Mouse (Mus musculus): ENCODE measurements around the gene Nrp1.
A peak's percentile ranks its signal among the peaks of the same experiment; 100 is the strongest.

The Nrp1 gene

GRCm38 (mm10) chr8:128358406-128358755 is at the start of gene Nrp1:
TSS of gene Nrp1 (plus strand) at chr8:128358604.
- DNase-seq = peak in 1 of 2 experiments; percentile 47

DNA sequence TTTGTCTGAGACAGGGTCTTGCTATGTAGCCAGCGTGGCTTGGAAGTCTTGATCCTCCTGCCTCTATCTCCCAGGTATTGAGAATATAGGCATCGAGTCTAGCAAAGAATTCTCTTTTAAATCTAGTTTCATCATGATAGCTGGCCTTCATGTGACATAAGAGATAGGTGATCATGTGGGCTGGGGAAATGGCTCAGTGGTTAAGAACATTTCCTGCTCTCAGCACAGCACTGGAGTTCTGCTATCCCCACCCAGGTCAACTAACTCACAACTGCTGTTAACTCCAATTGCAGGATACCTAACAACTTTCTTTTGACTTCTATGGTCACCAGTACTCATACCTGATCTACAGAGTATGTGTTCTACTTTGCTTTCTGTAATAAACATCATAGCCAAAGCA is 37.6 kb upstream of the Nrp1 start:
- no peak for DNase-seq

GRCm38 (mm10) chr8:128327281-128327680 is 31.1 kb upstream of the Nrp1 start:
- no peak for DNase-seq

DNA sequence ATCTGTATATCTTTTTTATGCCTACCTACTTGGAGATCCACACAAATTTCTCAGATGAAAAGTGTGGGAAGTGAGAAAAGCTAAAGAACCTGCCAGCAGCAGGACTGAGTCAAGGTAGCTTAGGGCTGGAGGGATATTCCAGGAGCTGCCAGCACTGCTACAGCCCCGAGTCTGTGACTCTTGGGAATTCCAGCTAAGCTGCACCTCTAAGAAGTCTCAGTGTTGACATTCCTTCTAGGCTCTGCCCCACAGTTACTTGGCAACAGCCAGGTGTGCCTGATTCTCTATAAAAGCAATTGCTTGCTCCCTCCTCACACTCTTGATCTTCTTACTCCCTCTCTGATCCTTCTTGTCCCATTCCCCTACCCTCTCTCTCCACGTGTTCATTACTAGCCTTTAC is 30.5 kb upstream of the Nrp1 start:
- no peak for DNase-seq

DNA sequence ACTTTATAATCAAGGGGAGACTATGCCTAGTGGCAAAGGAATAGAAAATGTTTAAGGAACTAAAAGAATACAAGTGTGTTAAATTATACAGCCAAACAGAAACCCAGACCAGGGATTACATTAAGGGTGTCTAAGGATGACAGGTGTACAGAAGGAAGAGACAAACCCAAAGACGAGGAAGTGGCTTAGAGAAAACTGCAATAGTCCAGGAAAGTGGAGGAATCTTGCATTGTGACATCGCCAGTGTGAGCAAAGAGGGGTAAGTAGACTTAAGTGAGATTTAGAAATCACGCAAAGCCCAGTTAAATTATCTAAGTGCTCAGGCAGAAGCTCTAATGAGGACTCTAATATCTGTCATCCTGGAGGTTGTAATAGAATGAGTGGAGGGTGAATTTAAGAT is 28.9 kb upstream of the Nrp1 start:
- no peak for DNase-seq

GRCm38 (mm10) chr8:128335976-128336375 is 22.4 kb upstream of the Nrp1 start:
- no peak for DNase-seq

- no peak for DNase-seq
Observed at GRCm38 (mm10) chr8:128338951-128339350, 19.5 kb upstream of the Nrp1 start.

GRCm38 (mm10) chr8:128339521-128339920 is 18.9 kb upstream of the Nrp1 start:
- DNase-seq = no peak

- no peak for DNase-seq
Observed at GRCm38 (mm10) chr8:128350405-128350804, 8.0 kb upstream of the Nrp1 start.

GRCm38 (mm10) chr8:128351211-128351610 is 7.2 kb upstream of the Nrp1 start:
- no peak for DNase-seq

DNA sequence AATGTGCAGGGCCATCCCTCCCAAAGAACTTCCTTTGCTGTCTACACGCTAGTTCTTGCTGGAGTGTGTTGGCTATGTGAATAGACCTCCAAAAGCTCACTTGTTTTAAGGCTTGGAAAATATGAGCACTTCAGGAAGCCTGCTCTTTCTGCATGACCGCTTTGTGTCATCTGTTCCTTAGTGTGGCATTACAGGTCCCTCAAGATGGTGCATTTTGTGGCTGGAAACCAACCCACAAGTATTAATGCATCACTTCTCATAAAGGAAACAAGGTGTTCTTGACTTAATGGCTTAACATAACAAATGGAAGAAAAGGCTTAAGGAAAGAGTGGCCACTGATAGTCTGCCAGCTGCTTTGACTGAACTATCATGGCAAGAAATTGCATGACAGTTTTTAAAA is 5.6 kb upstream of the Nrp1 start:
- no peak for DNase-seq

DNA sequence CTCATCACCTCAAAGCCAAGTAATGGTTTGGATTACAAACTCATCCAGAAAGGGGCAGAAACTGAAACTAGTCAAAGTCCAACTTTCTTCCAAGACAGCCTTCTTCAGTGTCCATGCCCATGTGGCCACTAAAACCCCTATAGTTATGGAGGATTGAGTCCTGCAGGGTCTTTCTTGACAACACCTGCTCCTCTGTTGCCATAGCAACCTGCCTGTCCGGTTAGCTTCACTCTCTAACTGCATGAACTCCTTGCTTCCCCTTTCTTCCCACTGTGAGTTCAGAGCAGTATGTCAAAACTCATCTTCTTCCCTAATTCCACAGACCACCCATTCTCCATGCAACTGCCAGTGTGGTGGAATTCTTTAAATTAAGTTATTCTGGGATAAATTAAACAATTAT is 4.4 kb upstream of the Nrp1 start:
- DNase-seq = no peak

DNA sequence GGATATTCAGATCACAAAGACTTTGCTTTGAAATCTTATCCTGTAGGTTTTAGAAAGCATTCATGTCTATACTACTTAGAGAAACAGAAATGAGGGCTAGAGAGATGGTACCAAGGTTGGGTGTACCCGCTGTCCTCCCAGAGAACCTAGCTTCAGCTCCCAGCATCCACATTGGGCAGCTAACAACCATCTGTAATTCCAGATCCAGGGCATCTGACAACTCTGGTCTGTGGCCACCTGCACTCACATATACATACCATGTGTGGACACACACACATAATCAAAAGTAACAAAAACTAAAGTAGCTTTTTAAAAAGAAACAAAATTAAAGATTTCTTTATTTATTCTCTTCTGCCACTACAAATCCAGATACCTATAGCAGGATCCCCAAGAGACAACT is 3.3 kb upstream of the Nrp1 start:
- DNase-seq = no peak

GRCm38 (mm10) chr8:128356170-128356569 is 2.2 kb upstream of the Nrp1 start:
- no peak for DNase-seq

DNA sequence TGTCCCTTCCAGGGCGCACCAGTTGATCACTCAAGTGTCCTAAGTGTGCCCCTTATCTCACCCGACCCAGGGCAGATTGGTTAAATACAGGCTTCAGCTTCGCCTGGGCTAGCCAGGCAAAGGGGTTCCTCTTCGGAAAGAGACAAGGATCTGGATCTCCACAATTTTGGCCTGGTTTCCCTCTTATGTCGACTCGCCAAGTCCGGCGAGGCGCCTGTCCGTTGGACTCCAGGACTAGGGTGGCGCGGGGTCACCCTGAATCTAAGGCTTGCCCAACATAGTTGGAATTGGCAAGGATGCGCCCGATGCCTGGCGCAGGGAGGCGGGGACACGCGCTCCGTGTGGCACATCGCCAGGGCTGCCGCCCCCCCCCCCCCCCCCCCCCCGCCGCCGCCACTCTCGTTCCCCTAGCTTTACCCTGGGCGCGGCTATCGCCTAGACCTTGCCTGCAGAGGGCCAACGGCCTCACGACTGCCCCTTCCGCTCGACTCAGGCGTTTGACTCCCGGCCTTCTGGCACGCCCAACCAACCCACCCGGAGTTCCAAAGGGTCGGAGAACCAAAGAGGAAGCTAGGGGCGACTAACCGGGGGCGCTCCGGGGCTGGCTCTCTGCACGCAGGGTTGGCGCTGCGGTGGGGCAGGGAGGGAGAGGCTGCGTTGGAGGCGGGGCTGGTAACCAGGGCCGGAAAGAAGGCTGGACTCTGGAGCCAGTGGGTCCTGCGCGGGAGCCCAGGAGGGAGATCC is 1.4 kb upstream of the Nrp1 start:
- peak; percentile 47 to 53 for DNase-seq

DNA sequence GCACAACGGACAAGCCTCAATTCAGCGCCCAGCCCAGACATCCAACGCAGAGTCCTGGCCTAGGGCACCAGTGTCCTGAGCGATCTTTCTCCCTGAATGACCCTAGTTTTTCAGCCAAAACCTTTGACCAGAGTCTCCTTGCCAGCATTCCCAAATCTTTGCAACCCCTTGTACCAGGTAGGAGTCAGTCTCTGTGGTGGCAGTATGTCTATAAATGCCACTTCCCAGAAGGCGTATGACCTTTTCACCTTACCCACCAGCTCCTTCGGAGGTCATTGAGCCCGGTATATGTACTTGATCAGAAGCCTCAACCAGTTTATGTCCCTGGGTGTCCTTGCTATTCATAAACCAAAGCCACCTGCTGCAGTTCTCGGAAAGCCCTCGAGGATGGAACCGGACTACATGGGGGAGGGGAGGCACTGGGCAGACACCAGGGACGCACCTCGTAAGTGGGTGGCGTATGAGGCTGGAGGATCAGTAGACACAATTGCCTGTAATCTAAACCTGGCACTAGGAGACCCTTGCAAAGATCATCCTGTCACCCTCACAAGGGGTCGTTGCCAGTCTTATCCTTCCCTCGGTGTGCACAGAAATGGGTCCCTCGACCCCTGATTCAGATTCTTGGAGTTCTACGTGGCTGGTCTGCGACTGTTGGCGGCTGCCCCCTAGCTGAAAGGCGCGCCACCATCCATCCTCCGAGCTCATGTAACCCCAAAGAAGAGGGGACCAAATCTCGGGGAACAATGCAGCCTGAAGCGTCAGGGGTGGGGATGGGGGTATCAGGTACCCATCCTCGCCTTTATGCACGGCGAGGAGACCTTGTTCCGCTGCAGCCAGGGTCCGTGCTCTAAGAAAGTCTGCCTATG is 631 bp upstream of the Nrp1 start:
- DNase-seq = peak; percentile 56 to 57

DNA sequence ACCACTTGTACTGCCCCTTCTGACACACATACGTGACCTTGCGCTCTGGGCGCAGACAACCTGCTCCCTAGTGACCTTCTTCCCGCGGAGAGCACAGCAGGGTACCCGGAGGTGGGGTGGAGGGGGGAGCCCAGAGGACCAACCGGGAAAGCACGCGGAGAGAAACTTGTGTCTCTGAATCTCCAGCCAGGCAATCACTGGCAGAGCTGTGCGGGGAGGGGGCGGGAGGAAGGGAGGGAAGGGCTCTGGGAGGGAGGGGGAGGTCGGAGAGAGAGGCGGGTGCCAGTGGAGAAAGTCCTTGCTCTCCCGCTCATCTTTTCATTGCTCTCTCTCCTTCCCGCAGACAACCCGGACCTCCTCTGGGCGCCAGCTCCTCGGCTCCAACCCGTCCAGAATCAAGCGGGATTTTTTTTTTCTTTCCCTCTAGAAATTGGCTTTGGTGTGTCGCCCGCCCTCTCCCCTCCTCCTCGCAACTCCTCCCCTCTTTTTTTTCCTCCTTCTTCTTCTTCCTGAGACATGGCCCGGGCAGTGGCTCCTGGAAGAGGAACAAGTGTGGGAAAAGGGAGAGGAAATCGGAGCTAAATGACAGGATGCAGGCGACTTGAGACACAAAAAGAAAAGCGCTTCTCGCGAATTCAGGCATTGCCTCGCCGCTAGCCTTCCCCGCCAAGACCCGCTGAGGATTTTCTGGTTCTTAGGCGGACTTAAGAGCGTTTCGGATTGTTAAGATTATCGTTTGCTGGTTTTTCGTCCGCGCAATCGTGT is 534 bp downstream of the Nrp1 start:
- peak; percentile 20 to 46 for DNase-seq

- DNase-seq = peak; percentile 31 to 37
Observed at GRCm38 (mm10) chr8:128359521-128360318, 1.3 kb downstream of the Nrp1 start.

DNA sequence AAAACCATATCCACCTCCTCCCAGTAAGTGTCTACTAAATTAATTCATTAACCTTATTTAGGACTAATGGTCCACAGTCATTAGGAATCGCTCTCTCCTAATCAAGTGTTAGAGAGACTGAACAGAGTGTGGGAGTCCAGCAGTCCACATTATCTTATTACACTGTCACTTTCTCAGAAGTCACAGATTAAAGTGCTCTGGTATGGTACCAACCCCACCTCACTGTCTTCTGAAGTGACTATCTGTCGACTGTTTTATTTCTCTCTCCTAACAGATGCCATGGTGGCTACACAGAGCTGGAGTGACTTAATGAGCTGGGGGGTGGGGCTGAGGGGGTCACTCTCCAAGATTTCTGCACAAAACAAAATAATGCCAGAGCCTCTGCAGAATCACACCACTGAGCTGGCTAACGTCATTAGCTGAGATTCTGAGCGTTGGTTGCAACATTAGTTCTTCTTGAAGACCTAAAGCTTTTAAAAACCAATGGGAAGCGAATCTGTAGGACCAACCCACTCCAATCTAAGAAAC is 3.0 kb downstream of the Nrp1 start:
- DNase-seq = no peak

DNA sequence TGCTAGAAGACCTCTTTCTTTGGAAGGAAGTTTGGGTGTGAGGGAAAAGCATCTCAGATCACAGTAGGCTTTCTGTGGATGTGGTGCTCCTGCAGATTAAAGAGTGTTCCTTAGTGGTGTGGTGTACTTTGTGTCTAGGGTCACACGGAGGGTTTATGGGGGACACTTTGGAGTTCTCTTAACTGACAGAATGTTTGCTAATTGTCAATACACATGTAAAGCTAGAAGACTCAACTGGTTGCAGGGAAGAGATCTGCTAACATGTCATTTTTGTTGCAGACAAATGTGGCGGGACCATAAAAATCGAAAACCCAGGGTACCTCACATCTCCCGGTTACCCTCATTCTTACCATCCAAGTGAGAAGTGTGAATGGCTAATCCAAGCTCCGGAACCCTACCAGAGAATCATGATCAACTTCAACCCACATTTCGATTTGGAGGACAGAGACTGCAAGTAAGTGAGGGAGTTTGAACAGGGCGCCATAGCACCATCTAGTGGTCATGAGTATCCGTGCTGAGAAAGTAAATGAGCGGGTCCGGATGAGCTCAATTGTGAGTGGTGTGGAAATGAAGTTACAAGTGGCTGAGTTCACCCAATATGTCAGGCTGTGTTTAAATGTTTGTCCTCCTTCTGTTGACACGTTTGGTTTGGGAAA is 4.7 kb downstream of the Nrp1 start:
- DNase-seq = peak; percentile 55 to 63

GRCm38 (mm10) chr8:128370496-128370895 is 12.1 kb downstream of the Nrp1 start:
- DNase-seq = no peak

DNA sequence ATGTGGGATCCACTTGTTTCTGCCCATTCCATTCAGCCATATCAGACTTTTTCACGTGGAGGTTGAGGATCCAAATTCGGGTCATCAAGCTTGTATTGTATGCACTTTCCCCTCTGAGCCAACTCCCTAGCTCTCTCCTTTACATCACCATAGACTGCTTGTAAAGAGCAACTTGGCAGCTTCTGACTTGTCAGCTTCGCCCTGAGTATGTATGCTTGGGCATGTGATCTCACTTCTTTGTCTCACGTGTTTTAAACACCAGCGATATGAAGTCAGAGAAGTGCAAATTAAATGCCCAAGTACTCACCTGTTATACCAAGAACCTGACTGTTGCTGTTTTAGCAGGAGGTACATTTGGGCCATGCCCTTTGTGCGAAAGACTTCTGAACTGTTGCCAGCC is 12.6 kb downstream of the Nrp1 start:
- DNase-seq = no peak

Data from thymus, adult 18-20 months (tissue).